Mouse (Mus musculus) lung, adult 2 months (tissue): Measurements from ENCODE around the gene Baz1a. TPM values are rescaled to one million over a fixed set of nuclear protein-coding genes. Genes with fewer than 3 reads are reported as not detected.
A peak's percentile ranks its signal among the peaks of the same experiment; 100 is the strongest.

ENCODE experiments used
- DNase-seq: peaks from one replicate; pipeline ENCODE4 v3.0.0; 2022
- H3K4me1 ChIP-seq: fragments of 200-500 bp; 2 replicates; pipeline ENCODE4 v1.6.1; 2011; ENCODE audit warnings: low read length; ENCODE audit not compliant: control insufficient read depth, insufficient read depth
- H3K4me3 ChIP-seq: fragments of 200-500 bp; replicated peaks from 2 replicates; pipeline ENCODE3; 2011; ENCODE audit warnings: low read depth, mild to moderate bottlenecking, control low read depth, low read length; ENCODE audit errors: extremely low read depth
- CTCF ChIP-seq: fragments of 200-500 bp; IDR thresholded peaks from 2 replicates; pipeline ENCODE4 v1.5.1; 2011; ENCODE audit warnings: mild to moderate bottlenecking, low read length, control low read depth; ENCODE audit not compliant: insufficient read depth
- POLR2A ChIP-seq: fragments of 200-500 bp; IDR thresholded peaks from 2 replicates; pipeline ENCODE4 v1.6.1; 2011; ENCODE audit warnings: low read depth, mild to moderate bottlenecking, control low read depth, low read length, borderline replicate concordance; ENCODE audit errors: extremely low read depth
- WGBS: fragments of 180-500 bp; shearing (Covaris S2); methylation state at CpG from one replicate; pipeline ENCODE4 v1.1.7; 2018; 5-methylcytosine and 5-hydroxymethylcytosine counted together
- polyA plus RNA-seq: library from polyadenylated mRNA; depleted of rRNA; stranded (reverse); fragments of >200 nt; gene quantifications from 2 replicates; pipeline ENCODE4 v1.2.3, GENCODE M21; 2012

Baz1a gene
- polyA plus RNA-seq, 1 experiment, result 5.5 TPM

DNA sequence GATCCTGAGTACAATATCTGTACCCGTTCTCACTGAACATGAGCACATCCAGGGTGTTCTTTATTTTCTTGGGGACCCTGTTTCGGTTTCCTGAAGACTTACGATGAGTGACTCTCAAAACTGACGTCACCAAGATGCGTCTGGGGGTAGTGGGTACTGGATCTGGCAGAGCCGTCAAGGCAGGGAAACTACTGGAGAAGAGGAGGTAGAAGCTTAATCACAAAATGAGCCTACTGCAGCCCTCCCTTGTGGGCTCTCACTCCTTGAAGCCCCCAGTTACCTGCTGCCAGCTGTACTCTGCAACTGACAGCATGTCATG is 20.1 kb downstream of the Baz1a start:
- TF ChIP-seq CTCF (no peak), POLR2A (no peak)
- Histone ChIP-seq H3K4me3 (no peak overlapping the region), H3K4me1 (no peaks in the 10 kb centered on the region; the same call in 1 of the 2 replicates)
- no peak for DNase-seq
- 70% methylated on average over 6 of the region's 6 CpGs for WGBS

DNA sequence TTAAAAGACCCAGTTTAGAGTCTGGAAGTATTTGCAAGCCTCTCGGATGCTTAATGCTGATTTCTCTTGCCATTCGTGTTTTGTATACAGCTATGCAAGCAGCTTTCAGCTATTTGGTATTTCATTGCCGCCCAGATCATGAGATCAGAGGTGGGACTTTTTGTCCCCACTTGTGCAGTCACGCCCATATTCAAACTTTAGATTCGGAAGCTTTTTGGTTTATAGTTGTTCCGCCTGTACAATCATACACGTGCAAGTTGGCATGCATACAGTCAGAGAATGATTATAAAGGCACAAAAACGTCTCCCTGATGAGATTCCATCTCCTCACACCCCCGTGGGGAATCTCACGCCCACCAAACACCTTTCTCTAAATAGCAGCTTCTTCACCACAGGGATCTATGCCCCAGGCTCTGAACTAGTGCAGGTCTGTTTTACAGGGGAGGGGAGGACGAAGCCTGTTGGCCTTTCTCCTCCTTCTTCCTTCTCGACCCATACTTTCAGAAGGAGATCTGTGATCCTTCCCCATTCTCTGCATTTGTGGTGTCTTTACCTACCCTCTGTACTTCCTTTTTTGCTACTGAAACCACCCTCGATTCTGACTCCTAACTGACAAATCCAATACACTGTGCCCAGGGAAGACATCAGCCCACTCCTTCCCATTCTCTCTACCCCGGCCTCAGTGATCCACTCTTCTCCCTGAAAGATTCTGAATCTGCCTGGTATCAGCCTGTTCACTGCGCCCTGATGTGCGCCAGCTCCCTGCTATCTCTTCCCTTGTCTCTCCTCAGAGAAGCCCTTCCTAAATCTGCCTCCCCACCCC is 20.7 kb downstream of the Baz1a start:
- H3K4me1 ChIP-seq, result no peaks in the 10 kb centered on the region; the same call in 1 of the 2 replicates
- TF ChIP-seq POLR2A (no peak), CTCF (no peak)
- 47% methylated on average over 16 of the region's 16 CpGs for WGBS
- peak; percentile 12 for DNase-seq
- no peak overlapping the region for H3K4me3 ChIP-seq

DNA sequence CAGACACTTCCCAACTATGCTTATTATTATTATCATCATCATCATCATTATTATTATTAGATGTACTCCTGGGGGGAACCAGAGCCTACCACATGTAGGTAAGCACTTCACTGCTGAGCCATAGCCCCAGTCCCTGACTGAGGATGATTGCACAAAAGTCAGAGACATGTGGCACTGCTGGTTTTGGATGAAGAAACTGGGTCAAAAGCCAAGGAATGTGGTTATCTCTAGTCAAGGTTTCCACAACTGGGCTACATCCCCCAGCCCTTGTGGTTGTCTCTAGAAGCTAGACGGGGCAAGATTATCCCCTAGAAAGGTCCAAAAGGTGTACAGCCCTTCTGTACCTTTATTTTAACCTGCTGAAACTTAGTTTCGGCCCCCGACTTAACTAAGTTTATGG is 21.3 kb downstream of the Baz1a start:
- DNase-seq, result no peak
- WGBS, result 81% methylated on average over 3 of the region's 3 CpGs
- Histone ChIP-seq H3K4me1 (no peaks in the 10 kb centered on the region; the same call in 1 of the 2 replicates), H3K4me3 (no peak overlapping the region)
- TF ChIP-seq CTCF (no peak), POLR2A (no peak)

DNA sequence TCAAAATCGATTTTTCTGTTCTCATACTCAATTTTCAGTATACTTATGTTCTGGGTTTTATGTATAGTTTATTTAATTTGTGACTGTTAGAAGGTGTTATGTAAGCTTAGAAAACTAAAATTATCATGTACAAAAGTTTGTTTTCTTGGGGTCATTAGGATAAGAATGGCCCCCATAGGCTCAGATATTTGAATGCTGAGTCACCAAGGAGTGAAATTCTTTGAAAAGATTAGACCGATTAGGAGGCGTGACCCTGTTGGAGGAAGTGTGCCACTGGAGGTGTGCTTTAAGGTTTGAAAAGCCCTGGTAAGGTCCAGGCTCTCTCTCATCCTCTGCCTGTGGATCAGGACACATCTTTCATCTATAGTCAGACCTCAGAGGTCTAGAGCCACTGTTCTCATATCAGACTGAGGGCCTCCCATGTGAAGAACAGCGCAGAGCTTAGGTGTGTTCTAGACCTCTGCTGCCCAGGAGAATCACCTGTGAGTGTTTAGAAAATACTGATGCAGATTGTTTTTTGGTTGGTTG is 25.8 kb downstream of the Baz1a start:
- Histone ChIP-seq H3K4me3 (no peak overlapping the region), H3K4me1 (no peaks in the 10 kb centered on the region; the same call in 1 of the 2 replicates)
- TF ChIP-seq POLR2A (no peak), CTCF (no peak)
- WGBS, result 80% methylated on average over 4 of the region's 4 CpGs
- no peak for DNase-seq

DNA sequence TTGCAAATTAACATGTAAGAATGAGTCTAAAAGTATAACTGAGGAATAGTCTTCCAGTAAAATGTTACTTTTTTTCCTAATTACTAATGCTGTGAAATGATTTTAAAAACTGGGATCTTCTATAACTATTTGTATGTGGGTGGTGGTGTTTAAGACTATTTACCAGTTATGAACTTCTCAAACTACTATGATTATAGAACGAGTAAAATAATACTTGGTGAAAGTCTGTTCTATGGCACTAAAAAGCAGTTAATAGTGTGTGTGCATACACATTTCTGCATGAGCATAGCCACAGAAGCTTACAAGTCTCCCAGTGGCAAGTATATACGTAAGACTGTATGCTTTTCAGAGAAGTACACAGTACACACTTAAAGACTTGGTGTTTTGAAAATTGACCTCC is 27.0 kb downstream of the Baz1a start:
- no peak for TF ChIP-seq CTCF
- no peak for TF ChIP-seq POLR2A
- no peak for DNase-seq
- Histone ChIP-seq H3K4me3 (no peak overlapping the region), H3K4me1 (no peaks in the 10 kb centered on the region)
- WGBS, result 86% methylated on average over 2 of the region's 2 CpGs

DNA sequence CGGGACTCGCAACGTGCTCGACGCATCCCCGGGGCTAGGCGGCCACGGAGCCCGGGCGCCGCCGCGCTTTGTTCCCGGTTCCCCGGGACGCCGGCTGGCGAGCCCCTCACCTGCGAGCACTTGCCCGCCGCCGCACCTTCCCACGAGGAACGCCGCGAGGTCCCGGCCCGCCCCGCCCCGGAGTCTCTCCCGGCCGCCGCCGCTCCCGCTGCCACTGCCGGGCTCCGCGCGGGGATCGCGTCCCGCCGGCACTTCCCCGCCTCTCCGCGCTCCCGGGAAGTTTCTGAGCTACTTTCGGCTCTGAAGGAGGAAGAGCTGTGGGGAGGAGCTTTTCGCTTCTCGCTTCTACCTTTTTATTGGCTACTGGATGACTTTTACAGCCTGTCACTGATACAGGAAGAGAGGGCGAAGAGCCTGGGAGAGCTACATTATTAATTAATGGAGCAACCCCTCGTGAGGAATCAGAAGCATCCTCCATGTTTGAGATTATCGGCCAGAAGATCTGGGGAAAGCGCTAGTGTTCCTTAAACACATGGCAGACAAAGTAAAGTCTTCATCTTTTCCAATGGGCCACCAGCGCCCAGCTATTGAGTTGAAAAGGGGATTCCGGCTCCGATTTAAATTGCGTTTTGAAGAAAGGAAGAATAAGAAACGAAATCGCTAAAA is 28.0 kb downstream of the Baz1a start, which contains the start of gene Gm20403:
TSS of gene Gm20403 (minus strand) at position 478 of the 666 bp plus-strand sequence.
- Histone ChIP-seq H3K4me1 (no peaks in the 10 kb centered on the region), H3K4me3 (peak within 1 kb of the TSS; percentile 89)
- WGBS, result under 1% methylated on average over 49 of the region's 60 CpGs
- DNase-seq, result peak; percentile 74
- TF ChIP-seq CTCF, result no peak
- peak; percentile 71; the same call in 1 of the 2 replicates for TF ChIP-seq POLR2A

DNA sequence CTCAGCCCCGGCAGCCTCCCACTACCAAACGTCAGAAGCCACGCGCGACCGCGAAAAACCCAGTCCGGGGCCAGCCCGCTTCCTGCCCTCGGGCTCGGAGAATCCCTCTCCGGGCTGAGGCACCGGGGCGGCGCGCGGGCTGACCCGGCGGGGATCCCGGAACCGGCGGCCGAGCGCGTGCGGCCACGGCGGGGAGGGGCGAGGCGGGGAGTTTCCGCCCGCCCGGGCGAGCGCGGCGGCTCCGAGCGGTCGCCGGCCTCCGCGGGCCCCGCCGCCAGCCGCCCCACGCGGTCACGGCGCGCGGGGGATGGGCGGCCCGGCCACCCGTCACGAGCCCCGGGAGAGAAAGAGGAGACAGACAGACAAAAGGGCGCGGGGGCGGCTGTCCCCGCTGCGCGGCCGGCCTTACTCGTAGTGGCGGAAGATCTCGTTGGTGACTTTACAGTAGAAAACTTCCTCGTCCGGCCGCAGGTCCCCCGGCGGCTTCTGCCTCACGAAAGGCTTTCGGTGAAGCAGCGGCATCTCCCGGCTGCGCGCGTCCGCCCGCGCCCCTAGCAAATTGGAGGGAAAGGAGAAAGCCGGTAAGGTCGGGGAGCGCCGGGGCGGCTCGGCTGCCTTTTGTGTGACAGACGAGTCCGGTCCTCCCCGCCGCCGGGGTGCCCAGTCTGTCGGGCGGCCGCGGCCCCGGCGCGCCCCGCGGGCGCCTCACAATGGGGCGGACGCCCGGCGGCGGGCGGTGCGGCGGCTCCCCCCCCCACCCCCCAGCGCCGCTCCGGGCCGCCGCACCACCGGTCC is 28.7 kb downstream of the Baz1a start:
- Histone ChIP-seq H3K4me1 (no peaks in the 10 kb centered on the region), H3K4me3 (peak overlapping the region; percentile 89)
- TF ChIP-seq CTCF, result no peak
- TF ChIP-seq POLR2A, result no peak
- DNase-seq, result peak; percentile 75
- WGBS, result under 1% methylated on average over 104 of the region's 117 CpGs

DNA sequence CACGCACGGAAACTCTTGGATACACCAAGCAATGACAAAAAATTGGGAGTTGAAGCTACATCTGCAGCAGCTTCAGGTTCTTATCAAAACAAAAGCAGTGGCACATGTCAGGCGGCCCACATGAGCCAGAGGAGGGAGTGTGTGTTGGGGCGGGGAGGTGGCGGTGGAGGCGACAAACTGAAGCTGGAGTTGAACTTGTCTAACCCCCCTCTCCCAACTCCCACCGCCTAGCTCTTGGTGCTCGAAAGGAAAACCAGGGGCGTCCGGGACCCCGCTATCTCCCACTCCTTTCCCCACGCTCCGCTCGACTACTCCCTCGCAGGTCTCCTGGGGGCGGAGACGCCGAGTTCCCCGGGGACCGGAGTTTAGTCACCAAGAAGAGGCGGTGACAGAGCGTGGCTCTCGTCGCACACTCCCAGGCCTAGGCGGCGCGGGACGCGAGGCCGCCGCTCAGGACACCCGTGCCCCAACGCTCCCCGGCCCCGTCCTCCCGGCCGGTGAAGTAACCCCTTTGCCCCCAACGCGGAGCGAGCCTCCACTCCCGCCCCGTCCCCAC is 29.4 kb downstream of the Baz1a start:
- no peaks in the 10 kb centered on the region for H3K4me1 ChIP-seq
- TF ChIP-seq POLR2A (0 out of 2 replicates have a peak, but pooled peaks have one; percentile 18), CTCF (no peak)
- DNase-seq, result peak; percentile 68
- H3K4me3 ChIP-seq, result peak overlapping the region; percentile 89
- WGBS, result under 1% methylated on average over 42 of the region's 42 CpGs

DNA sequence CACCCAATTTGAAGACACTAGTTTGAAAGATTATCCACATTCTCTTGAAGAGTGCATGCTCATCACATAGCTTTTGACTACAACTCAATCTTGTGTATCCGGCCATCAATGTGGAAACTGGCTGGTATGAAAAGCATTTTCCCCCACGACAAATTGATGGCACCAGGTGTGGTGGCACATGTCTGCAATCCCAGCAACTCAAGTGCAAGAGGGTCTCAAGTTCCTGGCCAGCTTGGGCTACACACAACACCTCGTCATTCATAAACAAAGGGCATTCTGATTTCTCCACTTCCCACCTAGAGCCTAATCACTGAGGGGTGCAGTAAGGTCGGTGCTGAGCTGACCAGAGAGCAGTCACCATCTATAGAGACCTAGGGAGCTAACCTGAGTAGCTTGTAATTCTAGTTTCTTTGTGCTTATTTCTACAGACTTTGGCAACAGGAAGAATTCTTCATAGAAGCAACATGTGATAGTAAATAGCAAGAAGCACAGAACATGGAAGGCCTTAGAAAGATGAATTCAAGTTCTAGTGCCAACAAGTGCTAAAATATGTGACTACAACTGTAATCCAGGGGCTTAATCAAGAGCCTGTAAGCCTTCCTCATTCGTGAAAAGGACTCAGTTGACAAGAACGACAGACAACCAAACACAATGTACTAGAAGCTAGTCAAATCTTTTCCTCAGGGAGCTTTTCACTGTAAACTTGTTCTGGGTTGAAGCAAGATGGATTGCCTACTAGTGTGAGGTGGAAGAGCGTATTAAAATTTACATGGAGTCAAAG is 31.0 kb downstream of the Baz1a start:
- no peak for DNase-seq
- Histone ChIP-seq H3K4me1 (no peaks in the 10 kb centered on the region), H3K4me3 (no peak overlapping the region)
- WGBS, result 78% methylated on average over 7 of the region's 7 CpGs
- TF ChIP-seq POLR2A (no peak), CTCF (no peak)
